Mouse (Mus musculus) thymus, postnatal 4 days (tissue): ENCODE measurements around the gene L2hgdh.

ENCODE experiments used
- DNase-seq: peaks from one replicate; pipeline ENCODE4 v3.0.0; 2021

The L2hgdh gene

GRCm38 (mm10) chr12:69729246-69729645 is 4.6 kb upstream of the L2hgdh start:
- no peak for DNase-seq

- DNase-seq: no peak
Observed at GRCm38 (mm10) chr12:69724018-69724710, 509 bp downstream of the L2hgdh start.

- no peak for DNase-seq
Observed at GRCm38 (mm10) chr12:69723376-69723775, 1.3 kb downstream of the L2hgdh start.

GRCm38 (mm10) chr12:69722857-69723256 is 1.8 kb downstream of the L2hgdh start:
- DNase-seq: no peak

- no peak for DNase-seq
Observed at GRCm38 (mm10) chr12:69713628-69714027, 11.0 kb downstream of the L2hgdh start.

GRCm38 (mm10) chr12:69704799-69705458 is 19.7 kb downstream of the L2hgdh start:
- no peak for DNase-seq

- DNase-seq: no peak
Observed at GRCm38 (mm10) chr12:69698352-69698751, 26.3 kb downstream of the L2hgdh start.

- peak; percentile 64 for DNase-seq
Observed at GRCm38 (mm10) chr12:69696746-69697145, 27.9 kb downstream of the L2hgdh start.

GRCm38 (mm10) chr12:69693471-69693870 is 31.2 kb downstream of the L2hgdh start:
- no peak for DNase-seq

GRCm38 (mm10) chr12:69690714-69691113 is 34.0 kb downstream of the L2hgdh start:
- no peak for DNase-seq

- DNase-seq: no peak
Observed at GRCm38 (mm10) chr12:69689094-69689493, 35.6 kb downstream of the L2hgdh start.

- no peak for DNase-seq
Observed at GRCm38 (mm10) chr12:69688368-69688767, 36.3 kb downstream of the L2hgdh start.

- peak; percentile 16 for DNase-seq
Observed at GRCm38 (mm10) chr12:69683537-69683936, 41.1 kb downstream of the L2hgdh start.

GRCm38 (mm10) chr12:69682788-69683419 is 41.8 kb downstream of the L2hgdh start:
- peak; percentile 16 for DNase-seq

GRCm38 (mm10) chr12:69682065-69682787 is 42.4 kb downstream of the L2hgdh start:
- DNase-seq: peak; percentile 88

- no peak for DNase-seq
Observed at GRCm38 (mm10) chr12:69681566-69682061, 43.1 kb downstream of the L2hgdh start, which contains the start of gene Sos2. Gene Sos2, minus strand, starts transcription at chr12:69681852.

GRCm38 (mm10) chr12:69680635-69681565 is 43.8 kb downstream of the L2hgdh start:
- DNase-seq: peak; percentile 58

GRCm38 (mm10) chr12:69676157-69676556 is 48.5 kb downstream of the L2hgdh start:
- no peak for DNase-seq

- no peak for DNase-seq
Observed at GRCm38 (mm10) chr12:69674576-69675537, 49.8 kb downstream of the L2hgdh start.

- no peak for DNase-seq
Observed at GRCm38 (mm10) chr12:69674176-69674575, 50.5 kb downstream of the L2hgdh start.

- no peak for DNase-seq
Observed at GRCm38 (mm10) chr12:69666721-69667120, 58.0 kb downstream of the L2hgdh start.
